Mouse (Mus musculus) spleen, adult 2 months (tissue): Measurements from ENCODE around the gene Smyd5.

Source experiments
- CTCF ChIP-seq: fragments of 200-500 bp; IDR thresholded peaks from 2 replicates; pipeline ENCODE4 v1.5.1; 2011; ENCODE audit warnings: mild to moderate bottlenecking, inconsistent platforms; ENCODE audit not compliant: insufficient read depth, insufficient read length, insufficient replicate concordance; ENCODE audit errors: extremely low read depth
- POLR2A ChIP-seq: fragments of 200-500 bp; IDR thresholded peaks from 2 replicates; pipeline ENCODE4 v1.6.1; 2011; ENCODE audit warnings: low read depth, low read length, inconsistent platforms

- TF ChIP-seq CTCF: no peak
- TF ChIP-seq POLR2A: no peak
These were observed 20.5 kb downstream of the Smyd5 start for GRCm38 (mm10) chr6:85452411-85452665.
